Mouse (Mus musculus): ENCODE results near the gene Prr15l.

Prr15l gene

DNA sequence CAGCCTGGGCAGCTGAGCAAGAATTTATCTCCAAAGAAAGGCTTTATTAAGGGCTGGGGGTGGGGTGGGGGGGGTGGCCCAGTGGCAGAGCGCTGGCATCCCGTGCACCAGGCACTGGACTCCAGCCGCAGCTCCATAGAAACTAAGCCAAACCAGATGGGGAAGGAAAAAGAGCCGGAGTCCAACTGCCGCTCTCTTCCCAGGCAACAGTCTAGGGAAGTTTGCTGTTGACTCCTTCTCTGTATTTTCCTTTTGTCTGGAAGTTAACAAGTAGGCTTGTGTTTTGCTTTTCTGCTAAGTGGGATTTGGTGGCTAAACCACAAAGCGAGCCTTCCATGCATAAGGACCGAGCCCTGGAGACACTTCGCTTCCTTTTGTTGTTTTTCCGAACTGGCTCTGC, 18.6 kb downstream of the Prr15l start:
- no peak for DNase-seq (ENCODE audit: low read depth, low spot score)

DNA sequence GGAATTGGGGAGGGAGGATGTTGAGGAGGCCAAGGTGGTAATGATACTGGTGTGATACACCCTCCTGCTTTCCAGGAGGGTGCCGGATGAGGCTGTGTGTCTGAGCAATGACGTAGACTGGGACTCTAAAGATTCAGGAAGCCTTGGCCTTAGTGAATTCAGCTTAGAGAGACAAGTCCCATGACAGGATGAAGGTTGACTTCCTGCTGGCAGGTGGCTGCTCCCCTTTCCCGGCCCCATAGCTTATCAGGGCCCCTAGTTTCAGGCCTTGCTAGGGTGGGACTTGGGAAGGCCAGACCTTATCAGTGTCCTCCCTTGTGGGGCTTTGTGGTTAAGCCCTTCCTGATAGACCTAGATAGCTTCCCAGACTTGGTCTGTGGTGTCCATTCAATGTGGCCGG, 19.9 kb downstream of the Prr15l start:
- peak; percentile 76 for DNase-seq (ENCODE audit: low read depth, low spot score)

DNA sequence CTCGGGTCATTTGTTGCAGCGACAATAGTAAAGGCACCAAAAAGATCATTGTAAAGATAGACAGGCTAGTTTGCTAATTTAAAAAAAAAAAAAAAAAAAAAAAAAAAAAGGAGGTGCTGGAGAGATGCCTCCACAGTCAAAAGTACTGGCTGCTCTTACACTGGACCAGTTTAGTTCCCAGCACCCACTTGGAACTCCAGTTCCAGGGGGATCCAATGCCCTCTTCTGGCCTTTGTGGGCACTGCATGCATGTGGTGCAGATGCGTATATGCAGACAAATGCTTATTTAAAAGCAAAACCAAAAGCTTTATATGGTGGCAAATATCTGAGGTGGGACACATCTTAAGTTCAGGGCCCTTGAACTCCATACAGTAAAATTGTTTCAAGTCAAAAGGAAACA, 22.9 kb downstream of the Prr15l start:
- no peak for DNase-seq (ENCODE audit: low read depth, low spot score)

DNA sequence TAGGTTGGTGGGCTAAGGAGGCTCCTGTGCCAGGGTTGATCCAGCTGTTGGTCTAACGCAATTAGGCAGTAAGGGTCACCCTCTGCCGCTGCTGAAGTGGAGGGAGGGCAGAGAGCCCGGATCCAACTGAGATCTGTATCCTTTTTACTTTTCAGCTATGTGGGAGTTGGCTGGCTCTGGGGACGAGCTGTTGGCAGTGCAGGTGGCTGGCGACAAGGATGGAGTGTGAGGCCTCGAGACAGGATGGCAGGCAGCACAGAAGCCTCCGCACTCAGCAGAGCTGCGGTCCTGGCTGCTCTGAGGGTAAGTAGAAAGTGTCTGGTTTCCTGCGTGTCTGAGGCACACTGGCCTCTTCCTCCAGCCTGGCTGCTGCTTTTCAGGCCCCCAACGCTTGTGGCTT, 24.5 kb downstream of the Prr15l start:
- no peak for DNase-seq (ENCODE audit: low read depth, low spot score)

DNA sequence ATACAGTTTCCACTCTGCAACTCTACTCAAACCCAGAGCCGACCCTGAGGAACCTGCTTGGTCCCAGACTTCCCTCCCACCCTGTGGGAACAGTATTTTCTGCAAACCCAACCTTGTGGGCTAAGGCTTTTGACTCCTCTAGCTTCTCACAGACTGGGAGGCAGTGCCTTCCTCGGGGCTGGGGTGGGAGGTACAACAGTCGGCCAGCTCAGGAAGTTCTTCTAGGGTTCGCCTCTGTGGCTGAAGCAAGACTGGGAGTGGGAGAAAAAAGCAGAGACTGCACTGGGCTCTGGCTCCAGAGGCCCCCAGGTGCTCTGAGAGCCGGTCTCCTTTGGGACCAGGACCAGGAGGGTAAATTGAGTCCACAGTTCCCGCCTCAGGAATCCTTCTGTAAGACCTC, 25.0 kb downstream of the Prr15l start:
- no peak for DNase-seq (ENCODE audit: low read depth, low spot score)

DNA sequence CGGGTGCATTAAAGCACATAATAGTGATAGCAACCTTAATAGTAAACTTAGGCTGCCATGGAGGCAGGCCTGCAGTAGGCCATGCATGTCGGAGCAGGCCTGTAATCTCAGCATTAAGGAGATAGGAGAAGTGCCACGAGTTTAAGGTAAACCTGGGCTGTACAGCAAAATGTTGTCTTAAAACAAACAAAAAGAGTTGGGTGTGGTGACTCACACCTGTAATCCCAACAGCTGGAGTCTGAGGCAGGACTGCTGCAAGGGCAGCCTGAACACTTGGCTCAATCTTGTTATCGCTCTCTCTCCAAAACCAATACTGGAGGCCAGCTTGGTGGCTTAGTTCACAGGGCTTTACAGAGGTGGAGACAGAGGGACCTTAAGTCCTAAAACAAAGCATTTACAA, 27.2 kb downstream of the Prr15l start:
- no peak for DNase-seq (ENCODE audit: low read depth, low spot score)

DNA sequence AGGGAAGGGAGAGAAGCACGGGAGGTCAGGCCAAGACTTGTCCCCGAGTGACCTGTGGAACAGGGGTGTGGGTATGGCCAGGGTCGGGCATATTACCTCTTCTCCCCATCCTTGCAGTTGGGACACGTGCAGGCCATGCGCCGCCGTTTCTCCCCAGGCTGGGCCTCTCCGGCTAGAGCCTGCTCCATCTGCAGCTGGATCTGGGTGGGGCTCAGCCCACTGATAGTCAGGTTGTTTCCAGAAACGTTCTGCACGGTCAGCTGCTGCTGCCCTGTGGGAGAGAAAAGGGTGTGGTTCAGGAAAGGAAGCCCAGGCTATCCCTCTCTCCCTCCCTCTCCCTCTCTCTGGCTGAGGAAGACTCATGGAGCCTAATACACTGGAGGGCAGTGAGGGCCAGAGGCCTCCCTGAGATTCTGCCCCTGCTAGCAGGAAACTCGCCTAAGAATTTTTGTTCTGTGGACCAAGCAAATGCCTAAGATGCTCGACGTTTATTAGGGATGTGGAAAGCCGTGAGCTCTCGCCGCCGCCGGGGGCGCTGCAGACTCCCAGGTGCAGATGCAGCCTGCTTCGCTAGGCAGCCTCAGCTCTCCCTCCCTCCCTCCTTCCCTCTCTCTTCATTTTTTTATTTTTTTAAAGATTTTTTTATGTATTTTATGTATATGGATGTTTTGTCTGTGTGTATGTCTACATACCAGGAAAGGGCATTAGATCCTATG, 28.3 kb downstream of the Prr15l start:
- DNase-seq (ENCODE audit: low read depth, low spot score): peak; percentile 65

DNA sequence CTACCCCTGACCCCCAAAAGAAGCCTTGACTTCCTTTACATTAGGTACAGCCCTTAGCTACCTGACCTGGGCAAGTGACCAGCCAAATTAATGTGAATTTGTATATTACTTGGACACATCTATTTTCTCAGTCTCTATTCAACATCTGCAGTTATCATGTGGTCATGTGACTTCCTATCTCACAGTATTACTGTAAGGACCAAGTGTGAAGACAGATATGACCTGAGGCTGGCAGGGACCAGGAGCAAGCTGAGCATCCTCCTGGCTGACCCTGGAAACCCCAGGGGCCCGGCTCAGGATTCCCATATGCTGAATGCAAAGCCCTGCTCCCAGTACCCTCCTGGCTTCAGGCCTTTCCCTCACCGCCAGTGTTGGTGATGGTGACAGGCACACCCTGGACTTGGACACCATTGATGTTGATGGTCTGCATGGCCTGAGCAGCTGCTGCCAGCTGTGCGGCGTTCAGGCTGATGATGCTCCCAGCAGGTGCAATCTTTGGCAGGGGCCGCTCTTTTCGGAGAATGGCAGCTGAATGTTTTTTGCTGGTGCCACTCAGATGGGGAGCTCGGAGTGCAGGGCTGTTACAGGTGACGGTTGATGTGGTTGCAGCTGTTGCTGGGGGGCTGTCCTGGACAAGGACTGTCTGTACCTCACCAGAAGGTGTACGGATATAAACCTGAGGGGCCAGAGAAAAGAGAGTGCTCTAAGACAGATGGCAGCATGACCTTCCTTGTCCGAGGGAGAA, 29.3 kb downstream of the Prr15l start:
- no peak for DNase-seq (ENCODE audit: low read depth, low spot score)

DNA sequence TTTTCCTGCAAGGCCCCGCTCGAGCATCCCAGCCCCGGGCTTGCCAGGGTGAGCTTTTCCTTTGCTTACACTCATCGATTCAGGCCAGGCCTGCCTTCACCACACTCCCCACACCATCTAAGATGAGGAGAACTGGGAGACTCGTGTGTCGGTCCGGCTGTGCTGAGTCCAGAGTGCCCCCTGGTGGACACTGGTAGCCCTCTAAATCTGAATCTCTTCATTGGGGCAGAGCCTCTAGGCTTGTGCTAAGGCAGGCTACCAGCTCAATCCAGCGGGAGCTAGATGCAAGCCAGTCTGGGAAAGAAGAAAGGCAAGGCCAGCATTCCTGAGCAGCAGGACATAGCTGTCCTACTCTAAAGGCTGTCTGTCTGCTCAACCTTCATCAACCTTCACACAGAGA, 35.7 kb downstream of the Prr15l start:
- DNase-seq (ENCODE audit: low read depth, low spot score): peak; percentile 74

DNA sequence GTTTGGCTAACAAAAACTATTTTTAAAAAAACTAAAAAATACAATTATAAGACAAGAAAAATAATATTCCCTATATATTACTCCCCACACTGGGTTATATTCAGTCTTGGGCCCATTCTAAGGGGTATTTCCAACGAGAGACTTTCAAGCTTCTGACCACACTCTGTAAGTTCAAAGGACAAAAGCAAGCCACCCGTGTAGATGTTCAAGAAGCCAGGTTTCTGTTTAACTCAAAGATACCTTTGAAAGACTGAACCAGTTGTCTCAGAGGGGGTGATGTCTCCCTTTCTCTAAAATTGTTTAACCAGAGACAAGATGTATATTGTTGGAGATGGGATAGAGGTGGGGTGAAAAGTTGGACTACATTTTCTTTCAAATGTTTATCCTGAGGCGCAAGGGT, 38.3 kb downstream of the Prr15l start:
- no peak for DNase-seq (ENCODE audit: low read depth, low spot score)

DNA sequence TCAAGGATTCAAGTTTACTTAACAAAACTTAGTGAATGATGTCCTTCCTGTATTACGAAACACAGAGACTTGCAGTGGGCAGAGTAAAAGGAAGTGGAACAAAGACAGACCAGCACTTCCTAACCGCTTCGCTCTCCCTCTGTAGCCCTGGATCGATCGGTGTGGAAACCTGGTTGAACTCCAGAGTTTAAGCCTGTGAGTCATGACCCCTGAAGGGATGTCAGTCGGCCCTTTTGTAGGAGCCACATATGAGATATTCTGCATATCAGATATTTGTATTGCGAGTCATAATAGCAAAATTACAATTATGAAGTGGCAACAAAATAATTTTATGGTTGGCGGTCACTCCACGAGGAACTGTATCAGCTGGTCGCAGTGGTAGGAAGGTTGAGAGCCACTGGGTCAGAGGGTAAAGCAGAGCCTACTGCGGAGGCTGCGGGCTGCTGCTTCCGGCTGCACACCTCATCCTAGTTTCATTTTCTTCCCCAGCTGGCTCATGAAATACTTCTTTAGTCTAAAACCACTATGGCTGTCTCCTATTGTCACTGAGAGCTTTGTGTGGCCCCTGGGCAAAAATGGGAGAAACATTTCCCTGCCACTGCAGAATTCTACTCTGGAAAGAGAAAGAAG, 39.1 kb downstream of the Prr15l start:
- DNase-seq (ENCODE audit: low read depth, low spot score): no peak

DNA sequence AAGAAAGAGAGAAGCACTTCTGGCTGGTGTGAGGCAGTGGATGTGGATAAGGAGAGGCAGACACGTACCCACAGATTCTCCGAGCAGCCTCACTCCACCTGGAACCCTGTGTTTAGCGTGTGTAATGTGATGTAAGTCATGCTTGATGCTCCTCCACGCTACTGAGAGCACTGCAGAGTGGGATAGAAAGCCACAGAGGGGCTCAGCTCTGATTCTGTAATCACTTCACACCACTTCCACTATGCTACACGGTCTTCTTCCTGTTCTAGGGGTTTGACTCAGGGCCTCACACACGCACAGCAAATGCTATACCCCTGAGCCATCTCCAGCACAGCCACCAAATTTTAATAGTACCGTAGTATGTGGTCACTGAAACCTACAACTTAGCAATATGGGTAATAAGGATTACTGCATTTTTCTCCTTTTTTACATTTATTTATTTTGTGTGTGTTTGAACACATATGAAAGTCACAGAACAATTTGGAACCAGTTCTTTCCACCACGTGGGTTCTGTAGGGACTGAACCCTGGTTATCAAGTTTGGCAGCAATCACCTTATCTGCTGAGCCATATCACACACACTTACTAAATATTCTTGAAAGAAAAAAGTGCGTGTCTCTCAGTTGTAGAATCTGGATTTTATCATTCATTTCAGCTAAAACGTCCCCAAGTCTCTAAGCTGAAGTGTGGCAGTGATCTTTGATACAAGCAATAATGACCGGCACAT, 39.8 kb downstream of the Prr15l start:
- DNase-seq (ENCODE audit: low read depth, low spot score): no peak

DNA sequence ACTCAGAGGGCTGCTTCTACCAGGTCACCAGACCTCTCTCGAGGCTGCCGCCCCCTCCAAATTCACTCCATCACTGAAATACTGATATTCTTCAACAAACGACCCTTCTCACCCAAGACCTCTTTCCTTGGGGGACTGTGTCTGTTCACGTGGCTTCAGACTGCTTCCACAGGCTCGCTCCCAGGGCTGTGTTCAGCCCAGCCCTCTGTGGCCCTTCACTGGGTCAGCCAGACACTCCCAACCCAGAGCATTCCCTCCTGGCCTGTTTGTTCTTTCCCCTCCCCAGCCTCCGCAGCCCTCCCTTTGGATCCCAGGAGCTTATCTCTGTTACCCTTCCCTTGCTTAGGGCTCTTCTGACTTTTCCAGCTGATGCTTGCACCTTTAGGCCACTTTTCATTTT, 40.6 kb downstream of the Prr15l start:
- no peak for DNase-seq (ENCODE audit: low read depth, low spot score)

DNA sequence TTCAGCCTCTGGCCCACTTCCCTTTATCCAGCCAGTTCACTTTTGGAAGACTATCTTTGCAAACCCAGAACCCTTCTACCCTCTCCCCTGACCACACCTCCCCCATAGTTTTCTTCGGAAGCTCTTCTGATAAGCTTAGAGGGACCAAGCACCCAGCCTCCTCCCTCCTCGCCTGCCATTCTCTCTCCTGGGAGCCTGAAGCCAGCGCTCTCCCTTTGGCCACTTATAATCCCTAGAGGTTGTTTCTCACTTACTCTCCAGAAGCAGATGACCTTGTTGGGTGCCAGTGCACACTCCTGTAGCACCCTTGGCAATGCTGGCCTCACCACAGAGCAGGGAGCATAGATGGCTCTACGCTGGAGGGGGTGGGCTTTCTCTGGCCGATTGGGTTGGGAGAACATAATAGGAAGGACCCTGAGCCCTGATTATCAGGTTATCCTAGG, 41.4 kb downstream of the Prr15l start:
- DNase-seq (ENCODE audit: low read depth, low spot score): no peak

DNA sequence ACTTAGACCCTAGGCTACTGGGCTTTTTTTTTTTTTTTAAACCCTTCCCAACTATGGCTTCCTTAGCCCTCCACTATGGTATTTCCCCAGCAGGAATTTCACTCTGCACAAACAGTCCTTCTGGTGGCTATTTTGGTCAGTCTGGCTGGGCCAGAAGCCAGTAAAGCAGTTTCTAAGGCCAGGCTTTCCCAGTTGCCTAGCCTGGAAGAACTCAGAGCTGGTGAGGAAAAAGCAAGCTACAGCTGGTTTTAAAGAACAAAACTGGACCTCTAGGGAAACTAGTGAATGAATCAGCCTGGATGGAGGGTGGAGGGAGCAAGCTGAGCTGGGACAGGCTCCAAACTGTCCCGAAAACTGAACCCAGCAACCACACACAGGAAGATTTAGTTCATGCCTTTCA, 41.8 kb downstream of the Prr15l start:
- DNase-seq (ENCODE audit: low read depth, low spot score): no peak

DNA sequence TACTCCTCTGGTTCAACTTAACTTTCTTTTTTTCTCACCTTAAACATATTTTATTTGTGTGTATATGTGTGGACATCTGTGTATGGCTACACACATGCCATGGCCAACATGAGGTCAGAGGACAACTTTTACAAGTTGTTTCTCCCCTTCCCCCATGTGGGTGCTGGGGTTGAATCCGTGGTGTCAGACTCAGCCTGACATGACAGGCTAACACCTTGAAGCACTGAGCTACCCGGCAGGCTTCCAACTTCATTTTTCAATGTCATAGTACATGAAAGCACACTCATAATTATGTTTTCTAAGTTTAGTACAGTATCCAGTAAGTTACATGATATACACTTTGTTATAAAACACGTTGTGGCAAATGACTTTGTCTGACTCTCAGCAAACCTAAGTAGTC, 42.4 kb downstream of the Prr15l start:
- DNase-seq (ENCODE audit: low read depth, low spot score): no peak

DNA sequence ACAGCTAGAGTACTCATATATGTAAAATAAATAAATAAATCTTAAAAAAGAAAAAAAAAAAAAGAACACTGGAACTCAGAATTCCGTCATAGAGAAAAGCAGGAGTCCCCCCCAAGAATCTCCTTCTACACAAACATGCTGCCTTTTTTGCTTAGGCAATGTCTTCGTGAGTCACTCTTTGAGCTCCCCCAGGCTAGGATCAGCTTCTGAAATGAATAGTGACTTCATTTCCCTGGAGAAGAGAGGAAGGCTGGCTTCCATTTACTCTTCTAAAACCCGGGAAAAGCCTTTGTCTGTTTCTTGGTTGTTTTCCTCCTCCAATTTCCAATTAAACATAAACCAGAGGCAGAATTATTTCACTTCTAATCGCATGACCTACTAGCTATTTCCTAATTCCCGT, 45.0 kb downstream of the Prr15l start:
- DNase-seq (ENCODE audit: low read depth, low spot score): no peak

DNA sequence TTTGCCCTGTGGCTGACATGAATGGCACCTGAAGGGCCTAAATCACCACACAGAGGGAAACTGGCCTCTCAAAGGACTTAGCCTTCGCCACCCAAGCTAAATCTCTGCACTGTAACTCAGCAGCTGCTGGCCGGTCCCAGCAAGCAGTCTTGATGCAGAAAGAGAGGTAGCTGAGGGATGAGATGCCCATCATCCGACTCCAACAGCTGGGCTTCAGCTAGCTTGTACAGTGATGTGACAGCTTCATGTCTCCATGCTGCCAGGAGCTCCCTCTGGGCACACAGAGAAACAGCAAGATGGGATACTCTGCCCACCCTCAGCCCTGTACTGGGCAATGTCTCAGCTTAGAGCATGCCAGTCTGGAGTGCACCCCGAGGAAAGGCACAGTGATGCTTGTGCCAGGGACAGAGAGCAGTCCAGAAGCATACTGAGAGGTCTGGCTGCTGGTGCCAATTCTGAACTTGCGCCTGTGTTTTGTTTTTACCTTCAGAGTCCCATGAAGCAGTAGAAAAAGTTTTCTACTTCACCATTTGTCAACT, 45.6 kb downstream of the Prr15l start:
- no peak for DNase-seq (ENCODE audit: low read depth, low spot score)

DNA sequence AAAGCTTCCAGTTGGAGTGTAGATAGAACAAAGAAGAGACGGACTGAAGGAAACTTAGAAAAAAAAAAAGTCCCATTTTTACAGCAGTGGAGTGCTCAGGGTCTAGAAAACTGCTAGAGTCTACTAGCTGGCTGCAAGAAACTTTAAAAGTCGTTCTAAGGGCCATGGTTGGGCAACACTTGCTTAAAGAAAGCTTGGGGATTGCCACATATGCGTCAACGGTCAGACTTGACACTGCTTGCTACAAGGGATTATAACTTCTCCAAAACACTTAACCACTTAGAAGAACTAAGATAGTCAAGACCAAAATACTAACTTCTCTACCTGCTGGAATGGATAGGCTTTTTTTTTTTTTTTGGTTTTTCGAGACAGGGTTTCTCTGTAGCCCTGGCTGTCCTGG, 46.9 kb downstream of the Prr15l start:
- DNase-seq (ENCODE audit: low read depth, low spot score): no peak

DNA sequence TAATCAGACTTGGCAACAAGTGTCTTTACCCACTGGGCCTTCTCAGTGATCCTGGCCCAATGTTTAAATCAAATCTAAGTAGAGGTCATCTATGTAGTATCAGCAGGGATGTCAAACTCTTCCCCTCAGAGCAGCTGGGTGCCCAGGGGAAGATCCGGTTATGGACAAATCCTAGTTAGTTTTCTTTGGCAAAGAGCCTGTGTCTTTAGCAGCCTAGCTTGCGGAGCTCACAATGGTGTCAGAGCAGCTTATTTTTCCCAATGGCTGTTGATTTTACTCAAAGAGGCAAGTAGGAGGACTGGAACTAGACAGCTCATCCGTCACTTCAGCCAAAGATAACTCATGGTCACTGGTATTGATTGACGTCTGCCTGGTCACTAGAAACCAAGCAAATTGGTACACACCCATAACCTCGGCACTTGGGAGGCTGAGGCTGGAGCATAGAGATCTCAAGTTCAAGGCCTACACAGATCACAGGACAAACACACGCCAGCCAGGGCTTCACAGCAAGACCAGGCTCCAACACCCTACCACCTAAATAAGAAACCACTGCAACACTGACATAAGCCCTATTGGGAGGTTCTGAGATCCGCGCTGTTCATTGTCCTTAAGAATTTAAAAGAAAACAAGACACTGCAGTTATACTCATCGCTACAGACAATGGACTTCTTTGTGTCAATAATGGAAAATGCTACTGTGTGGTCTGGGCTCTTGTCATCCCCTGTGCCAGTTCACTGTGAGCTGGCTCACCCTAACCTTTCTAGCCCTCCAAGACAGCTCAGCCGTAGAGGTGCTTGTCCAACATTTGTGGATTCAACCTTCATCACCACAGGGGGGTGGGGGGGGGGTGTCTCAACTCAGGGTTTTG, 47.8 kb downstream of the Prr15l start:
- no peak for DNase-seq (ENCODE audit: low read depth, low spot score)

DNA sequence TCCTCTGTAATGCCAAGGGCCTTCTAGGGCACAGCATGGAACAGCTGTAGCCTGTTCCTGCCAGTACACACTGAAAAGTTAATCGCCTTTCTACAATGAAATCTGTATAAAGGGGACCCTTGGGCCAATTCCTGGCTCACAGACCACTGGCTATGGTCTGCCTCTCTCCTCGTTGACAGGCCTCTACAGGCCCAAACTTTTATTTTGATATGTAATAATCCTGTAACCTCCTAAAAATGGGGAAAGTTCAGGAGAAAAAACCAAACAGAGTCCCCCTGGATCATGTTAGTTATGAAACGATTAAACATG, 48.4 kb downstream of the Prr15l start:
- DNase-seq (ENCODE audit: low read depth, low spot score): no peak

Data from c-Kit-negative CD71-positive TER-119-positive erythroid progenitor cells, embryonic 14.5 days (primary cell).